Mouse (Mus musculus): ENCODE measurements at regions not wholly inside any gene's neighbourhood (a gene's known extent, or its start where the extent isn't known, plus 50 kb on each side); places are given as distances from the start of the nearest gene placed in this dataset.

GRCm38 (mm10) chr7:40683176-40683575, 215.0 kb upstream of the Vstm2b start:
- TF ChIP-seq CTCF (IDR thresholded peaks at IDR 0.05; ENCODE audit: borderline replicate concordance, insufficient read depth, low read depth, low read length) (no peak), POLR2A (IDR thresholded peaks at IDR 0.05; ENCODE audit: borderline replicate concordance, insufficient read depth, low read length) (no peak)

Measured in cerebellum, adult 2 months (tissue).